Mouse (Mus musculus) stomach, postnatal 0 days (tissue): ENCODE data around the gene Rabgef1.

Source experiments
- CTCF ChIP-seq: IDR thresholded peaks from 2 replicates; pipeline ENCODE4 v1.5.1; 2016; ENCODE audit warnings: antibody characterized with exemption, low read depth, mild to moderate bottlenecking, moderate library complexity
- EP300 ChIP-seq: optimal IDR thresholded peaks from 2 replicates; pipeline ENCODE3; 2016; ENCODE audit warnings: antibody characterized with exemption

DNA sequence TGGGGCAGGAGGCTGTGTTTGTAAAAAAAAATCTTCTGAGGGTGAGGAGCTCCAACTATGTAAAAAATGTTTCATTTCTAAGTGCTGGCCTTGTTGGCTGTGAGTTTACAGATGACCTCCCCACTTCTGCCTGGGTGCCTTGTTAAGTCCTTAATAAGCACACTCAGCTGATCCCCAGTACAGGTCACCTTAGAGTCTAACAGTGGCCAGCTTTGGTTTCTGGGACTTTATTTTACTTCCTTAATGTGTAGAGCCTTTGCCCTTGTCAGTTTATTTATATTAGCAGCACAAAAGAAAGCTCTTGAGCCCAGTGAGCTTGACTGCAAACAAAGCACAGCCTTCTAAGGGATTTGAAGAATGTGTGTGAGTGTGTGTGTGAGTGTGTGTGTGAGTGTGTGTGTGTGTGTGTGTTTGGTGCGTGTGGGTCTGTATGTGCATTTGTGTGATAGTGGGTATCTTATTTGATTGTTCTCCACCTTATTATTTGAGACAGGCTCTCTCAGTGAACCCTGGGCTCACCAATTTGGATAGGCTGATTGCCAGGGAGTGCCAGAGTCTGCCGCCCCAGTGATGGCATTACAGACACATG, 20.9 kb downstream of the Rabgef1 start:
- no peak for TF ChIP-seq EP300
- TF ChIP-seq CTCF, result no peak
